Mouse (Mus musculus) stomach, embryonic 14.5 days (tissue): ENCODE results near the gene Eri3. TPM values are rescaled to one million over a fixed set of nuclear protein-coding genes. Genes with fewer than 3 reads are reported as not detected.

Source experiments
- ATAC-seq: fragments of 200-750 bp; cut with Nextera tagmentation; 2 replicates; pipeline ENCODE4 v1.8.0; 2017; ENCODE audit warnings: low read depth, moderate TSS enrichment; ENCODE audit not compliant: insufficient number of reproducible peaks, insufficient read depth, low FRiP score
- H3K27ac ChIP-seq: fragments of 300-500 bp; sonication (generic); 2 replicates; pipeline ENCODE4 v1.5.1; 2014; ENCODE audit warnings: mild to moderate bottlenecking, low read length, moderate library complexity, mixed read lengths
- H3K27me3 ChIP-seq: fragments of 300-500 bp; sonication (generic); 2 replicates; pipeline ENCODE4 v1.6.1; 2014; ENCODE audit warnings: low read length, control low read depth, mixed read lengths; ENCODE audit not compliant: control insufficient read depth, insufficient read depth
- H3K36me3 ChIP-seq: fragments of 300-500 bp; sonication (generic); 2 replicates; pipeline ENCODE4 v1.6.1; 2014; ENCODE audit warnings: mild to moderate bottlenecking, control low read depth, low read length, moderate library complexity, mixed read lengths; ENCODE audit not compliant: control insufficient read depth, insufficient read depth
- H3K4me1 ChIP-seq: fragments of 300-500 bp; sonication (generic); 2 replicates; pipeline ENCODE4 v1.6.1; 2014; ENCODE audit warnings: low read length, control low read depth, mixed read lengths; ENCODE audit not compliant: control insufficient read depth, insufficient read depth
- H3K4me2 ChIP-seq: fragments of 300-500 bp; sonication (generic); replicated peaks from 2 replicates; pipeline ENCODE4 v1.6.1; 2014; ENCODE audit warnings: low read depth, low read length, control low read depth
- H3K4me3 ChIP-seq: fragments of 300-500 bp; sonication (generic); 2 replicates; pipeline ENCODE4 v1.5.1; 2014; ENCODE audit warnings: low read depth, low read length, control low read depth
- H3K9ac ChIP-seq: fragments of 300-500 bp; sonication (generic); replicated peaks from 2 replicates; pipeline ENCODE4 v1.6.1; 2014; ENCODE audit warnings: low read depth, mild to moderate bottlenecking, control low read depth, low read length, moderate library complexity, mixed read lengths
- H3K9me3 ChIP-seq: fragments of 300-500 bp; sonication (generic); 2 replicates; pipeline ENCODE4 v1.6.1; 2016; ENCODE audit warnings: low read depth, low read length, control low read depth; ENCODE audit not compliant: control insufficient read depth
- WGBS: fragments of 180-500 bp; shearing (Covaris S2); extraction: QIAGEN DNeasy Blood & Tissue Kit; methylation state at CpG from one replicate; pipeline ENCODE4 v1.1.7; 2014; 5-methylcytosine and 5-hydroxymethylcytosine counted together
- polyA plus RNA-seq: library from polyadenylated mRNA; unstranded; fragments of >200 nt; fragmentation: Nextera tagmentation; extraction: Ambion mirVana; gene quantifications from 2 replicates; pipeline ENCODE4 v1.2.1, GENCODE M21; 2014

The Eri3 gene
- polyA plus RNA-seq, 1 experiment from 2014 or later = 176 TPM

DNA sequence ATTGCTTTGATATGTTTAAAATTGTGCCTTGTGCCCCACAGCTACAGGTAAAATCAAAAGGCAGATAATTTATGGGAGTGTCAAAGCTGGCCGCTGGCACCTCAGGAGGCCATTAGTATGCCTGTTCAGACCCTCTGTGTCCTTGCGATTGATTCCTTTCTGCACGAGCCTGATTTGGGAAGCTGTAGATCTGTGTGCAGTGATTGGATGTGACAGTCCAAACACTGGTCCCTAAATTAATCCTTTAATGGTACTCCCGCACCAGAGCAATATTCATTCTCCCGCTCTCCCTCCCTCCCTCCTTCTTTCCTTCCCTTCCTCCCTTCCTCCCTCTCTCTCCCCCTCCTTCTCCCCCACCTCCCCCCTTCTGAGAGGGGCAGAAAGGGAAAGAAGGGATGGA, 6.2 kb downstream of the Eri3 start:
- no peaks in the 10 kb centered on the region for H3K9me3 ChIP-seq
- H3K9ac ChIP-seq = no peak overlapping the region
- no peak for ATAC-seq
- H3K27ac ChIP-seq = no peak overlapping the region
- H3K36me3 ChIP-seq = peaks cover 8% of the 10 kb centered on the region; the same call in 1 of the 2 replicates
- H3K27me3 ChIP-seq = no peaks in the 10 kb centered on the region
- peaks cover 16% of the 10 kb centered on the region for H3K4me1 ChIP-seq
- 23% methylated on average over 5 of the region's 5 CpGs for WGBS
- no peak overlapping the region for H3K4me3 ChIP-seq
- H3K4me2 ChIP-seq = no peak overlapping the region

GRCm38 (mm10) chr4:117557068-117557645, 7.0 kb downstream of the Eri3 start:
- Histone ChIP-seq H3K4me2 (no peak overlapping the region), H3K36me3 (peaks cover 10% of the 10 kb centered on the region), H3K4me1 (peaks cover 11% of the 10 kb centered on the region; the same call in 1 of the 2 replicates), H3K27me3 (no peaks in the 10 kb centered on the region), H3K27ac (no peak overlapping the region), H3K9ac (no peak overlapping the region), H3K4me3 (no peak overlapping the region), H3K9me3 (no peaks in the 10 kb centered on the region)
- ATAC-seq = no peak
- WGBS = 43% methylated on average over 5 of the region's 5 CpGs

DNA sequence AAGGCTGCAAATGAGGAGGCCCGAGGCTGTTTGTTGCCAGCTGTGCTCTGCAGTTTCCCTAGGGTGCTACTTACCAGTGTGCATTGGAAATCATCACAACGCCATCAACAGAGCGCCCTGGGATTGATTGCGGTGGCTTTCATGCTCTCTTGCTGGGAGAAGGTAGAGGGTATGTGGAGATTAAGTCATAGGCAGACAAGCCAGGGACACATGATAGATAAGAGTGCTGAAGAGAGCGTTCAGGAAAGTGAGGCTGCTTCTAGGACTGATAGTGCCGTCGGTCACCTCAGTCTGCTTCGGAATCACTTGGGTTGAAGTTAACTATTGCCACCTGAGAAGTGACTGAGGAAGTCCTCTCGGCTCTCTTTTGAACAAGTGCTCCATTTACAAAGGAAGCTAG, 13.8 kb downstream of the Eri3 start:
- H3K9ac ChIP-seq = no peak overlapping the region
- no peak overlapping the region for H3K4me3 ChIP-seq
- no peaks in the 10 kb centered on the region for H3K9me3 ChIP-seq
- peaks cover 40% of the 10 kb centered on the region for H3K36me3 ChIP-seq
- no peak overlapping the region for H3K27ac ChIP-seq
- WGBS = 77% methylated on average over 9 of the region's 9 CpGs
- no peak overlapping the region for H3K4me2 ChIP-seq
- no peaks in the 10 kb centered on the region for H3K4me1 ChIP-seq
- ATAC-seq = no peak
- H3K27me3 ChIP-seq = no peaks in the 10 kb centered on the region

GRCm38 (mm10) chr4:117568846-117569245, 18.7 kb downstream of the Eri3 start:
- Histone ChIP-seq H3K9ac (no peak overlapping the region), H3K4me2 (no peak overlapping the region), H3K27me3 (no peaks in the 10 kb centered on the region), H3K4me3 (no peak overlapping the region), H3K4me1 (no peaks in the 10 kb centered on the region), H3K36me3 (peaks cover 29% of the 10 kb centered on the region), H3K27ac (no peak overlapping the region), H3K9me3 (no peaks in the 10 kb centered on the region)
- 63% methylated on average over 2 of the region's 2 CpGs for WGBS
- ATAC-seq = no peak

- Histone ChIP-seq H3K27ac (no peak overlapping the region), H3K27me3 (no peaks in the 10 kb centered on the region), H3K36me3 (peaks cover 25% of the 10 kb centered on the region; the same call in 1 of the 2 replicates), H3K4me2 (no peak overlapping the region), H3K9ac (no peak overlapping the region), H3K4me1 (no peaks in the 10 kb centered on the region), H3K9me3 (no peaks in the 10 kb centered on the region), H3K4me3 (no peak overlapping the region)
- no peak for ATAC-seq
- 80% methylated on average over 5 of the region's 5 CpGs for WGBS
These were observed 20.8 kb downstream of the Eri3 start for GRCm38 (mm10) chr4:117570964-117571363.

GRCm38 (mm10) chr4:117577579-117577978, 27.4 kb downstream of the Eri3 start:
- no peak for ATAC-seq
- H3K27ac ChIP-seq = no peak overlapping the region
- H3K4me2 ChIP-seq = no peak overlapping the region
- 96% methylated on average over 1 of the region's 1 CpGs for WGBS
- no peaks in the 10 kb centered on the region for H3K27me3 ChIP-seq
- H3K4me1 ChIP-seq = 0 out of 2 replicates have a peak, but pooled peaks cover 2% of the 10 kb centered on the region
- H3K9me3 ChIP-seq = no peaks in the 10 kb centered on the region
- no peak overlapping the region for H3K9ac ChIP-seq
- peaks cover 21% of the 10 kb centered on the region for H3K36me3 ChIP-seq
- H3K4me3 ChIP-seq = no peak overlapping the region

DNA sequence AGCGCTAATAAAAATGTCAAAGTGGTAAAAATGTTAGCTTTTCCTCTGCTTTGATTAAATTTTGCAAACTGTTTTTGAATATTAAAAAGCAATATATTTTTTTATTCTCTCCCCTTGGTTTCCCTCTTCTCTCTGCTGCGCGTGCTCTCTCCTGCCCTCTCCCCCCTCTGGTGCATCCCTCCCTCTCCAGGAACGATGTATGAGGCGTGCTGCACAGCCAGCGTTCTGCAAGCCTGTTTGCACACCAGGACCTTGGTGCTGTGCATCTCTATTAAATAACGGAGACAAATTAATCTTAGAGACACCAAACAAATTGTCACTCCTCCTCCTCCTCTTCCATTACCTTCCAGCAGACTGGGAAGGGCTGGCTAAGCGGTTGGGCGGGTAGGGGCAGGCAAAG, 31.5 kb downstream of the Eri3 start:
- H3K9ac ChIP-seq = no peak overlapping the region
- H3K9me3 ChIP-seq = no peaks in the 10 kb centered on the region
- 0 out of 2 replicates have a peak, but pooled peaks cover 2% of the 10 kb centered on the region for H3K4me1 ChIP-seq
- ATAC-seq = no peak
- no peaks in the 10 kb centered on the region for H3K27me3 ChIP-seq
- WGBS = 44% methylated on average over 9 of the region's 9 CpGs
- H3K4me3 ChIP-seq = no peak overlapping the region
- H3K36me3 ChIP-seq = peaks cover 42% of the 10 kb centered on the region
- no peak overlapping the region for H3K27ac ChIP-seq
- H3K4me2 ChIP-seq = no peak overlapping the region

DNA sequence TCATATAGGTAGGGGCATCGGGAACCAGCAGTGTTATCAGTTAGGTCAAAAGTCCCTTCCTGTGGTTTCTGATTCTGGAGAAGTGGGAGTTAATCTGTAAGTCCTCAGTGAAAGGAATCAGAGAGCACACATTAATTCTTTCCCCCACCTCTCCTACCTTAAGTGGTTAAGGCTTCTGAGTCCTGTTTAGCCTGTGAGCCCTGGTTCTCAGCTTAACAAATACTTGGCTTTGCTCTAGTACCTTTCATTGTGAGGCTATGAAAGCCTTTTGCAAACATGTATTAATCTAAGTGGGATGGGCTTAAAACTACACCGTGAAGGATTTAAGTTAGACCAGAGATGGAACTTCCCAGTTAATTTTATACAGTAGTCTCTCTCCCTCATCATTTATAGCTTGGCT, 35.8 kb downstream of the Eri3 start:
- H3K9me3 ChIP-seq = no peaks in the 10 kb centered on the region
- H3K36me3 ChIP-seq = peaks cover 41% of the 10 kb centered on the region
- 71% methylated on average over 2 of the region's 2 CpGs for WGBS
- H3K9ac ChIP-seq = no peak overlapping the region
- no peak for ATAC-seq
- no peak overlapping the region for H3K4me3 ChIP-seq
- no peak overlapping the region for H3K4me2 ChIP-seq
- H3K27ac ChIP-seq = no peak overlapping the region
- H3K27me3 ChIP-seq = no peaks in the 10 kb centered on the region
- 0 out of 2 replicates have a peak, but pooled peaks cover 2% of the 10 kb centered on the region for H3K4me1 ChIP-seq

- WGBS = 37% methylated on average over 4 of the region's 4 CpGs
- Histone ChIP-seq H3K36me3 (peaks cover 38% of the 10 kb centered on the region), H3K27me3 (no peaks in the 10 kb centered on the region), H3K9me3 (no peaks in the 10 kb centered on the region), H3K9ac (no peak overlapping the region), H3K4me3 (no peak overlapping the region), H3K4me1 (no peaks in the 10 kb centered on the region), H3K27ac (no peak overlapping the region), H3K4me2 (no peak overlapping the region)
- ATAC-seq = no peak
These were observed 37.3 kb downstream of the Eri3 start for GRCm38 (mm10) chr4:117587447-117587846.
